Mouse (Mus musculus): ENCODE measurements at regions not wholly inside any gene's neighbourhood (a gene's known extent, or its start where the extent isn't known, plus 50 kb on each side); places are given as distances from the start of the nearest gene placed in this dataset.

GRCm38 (mm10) chr12:10597976-10598746 lies 207.6 kb downstream of the Rdh14 start:
- no peak overlapping the region for H3K9ac ChIP-seq (ENCODE audit: low read depth, low read length)
- H3K4me2 ChIP-seq (ENCODE audit: low read length), result no peak overlapping the region
- H3K27me3 ChIP-seq (ENCODE audit: control insufficient read depth, insufficient read depth, low read depth, low read length), result no peaks in the 10 kb centered on the region
- 17% methylated on average over 7 of the region's 7 CpGs for WGBS
- no peaks in the 10 kb centered on the region for H3K4me1 ChIP-seq (ENCODE audit: control insufficient read depth, insufficient read depth, low read length)
- H3K27ac ChIP-seq (ENCODE audit: low read length), result no peak overlapping the region
- peak; percentile 66 for ATAC-seq
- no peaks in the 10 kb centered on the region for H3K9me3 ChIP-seq (replicated peaks; ENCODE audit: control insufficient read depth, low read length, poor library complexity, severe bottlenecking)
- H3K4me3 ChIP-seq (ENCODE audit: low read depth, low read length), result no peak overlapping the region
- H3K36me3 ChIP-seq (ENCODE audit: control insufficient read depth, insufficient read depth, low read length), result no peaks in the 10 kb centered on the region

GRCm38 (mm10) chr12:10600111-10600510 lies 209.5 kb downstream of the Rdh14 start:
- H3K4me1 ChIP-seq (ENCODE audit: control insufficient read depth, insufficient read depth, low read length), result no peaks in the 10 kb centered on the region
- ATAC-seq, result no peak
- no peak overlapping the region for H3K27ac ChIP-seq (ENCODE audit: low read length)
- H3K9me3 ChIP-seq (replicated peaks; ENCODE audit: control insufficient read depth, low read length, poor library complexity, severe bottlenecking), result no peaks in the 10 kb centered on the region
- no peak overlapping the region for H3K9ac ChIP-seq (ENCODE audit: low read depth, low read length)
- H3K27me3 ChIP-seq (ENCODE audit: control insufficient read depth, insufficient read depth, low read depth, low read length), result no peaks in the 10 kb centered on the region
- WGBS, result 82% methylated on average over 6 of the region's 6 CpGs
- no peak overlapping the region for H3K4me3 ChIP-seq (ENCODE audit: low read depth, low read length)
- H3K4me2 ChIP-seq (ENCODE audit: low read length), result no peak overlapping the region
- H3K36me3 ChIP-seq (ENCODE audit: control insufficient read depth, insufficient read depth, low read length), result no peaks in the 10 kb centered on the region

- no peak overlapping the region for H3K4me3 ChIP-seq (ENCODE audit: low read depth, low read length)
- no peaks in the 10 kb centered on the region for H3K27me3 ChIP-seq (ENCODE audit: control insufficient read depth, insufficient read depth, low read depth, low read length)
- ATAC-seq, result no peak
- no peaks in the 10 kb centered on the region for H3K9me3 ChIP-seq (replicated peaks; ENCODE audit: control insufficient read depth, low read length, poor library complexity, severe bottlenecking)
- no peaks in the 10 kb centered on the region for H3K4me1 ChIP-seq (ENCODE audit: control insufficient read depth, insufficient read depth, low read length)
- H3K4me2 ChIP-seq (ENCODE audit: low read length), result no peak overlapping the region
- no peak overlapping the region for H3K27ac ChIP-seq (ENCODE audit: low read length)
- no peak overlapping the region for H3K9ac ChIP-seq (ENCODE audit: low read depth, low read length)
- no peaks in the 10 kb centered on the region for H3K36me3 ChIP-seq (ENCODE audit: control insufficient read depth, insufficient read depth, low read length)
Measured at GRCm38 (mm10) chr12:10618319-10618718, 227.7 kb downstream of the Rdh14 start.

GRCm38 (mm10) chr12:10620541-10620940 lies 230.0 kb downstream of the Rdh14 start:
- no peaks in the 10 kb centered on the region for H3K9me3 ChIP-seq (replicated peaks; ENCODE audit: control insufficient read depth, low read length, poor library complexity, severe bottlenecking)
- H3K4me2 ChIP-seq (ENCODE audit: low read length), result no peak overlapping the region
- no peaks in the 10 kb centered on the region for H3K27me3 ChIP-seq (ENCODE audit: control insufficient read depth, insufficient read depth, low read depth, low read length)
- ATAC-seq, result no peak
- H3K9ac ChIP-seq (ENCODE audit: low read depth, low read length), result no peak overlapping the region
- H3K4me1 ChIP-seq (ENCODE audit: control insufficient read depth, insufficient read depth, low read length), result no peaks in the 10 kb centered on the region
- H3K4me3 ChIP-seq (ENCODE audit: low read depth, low read length), result no peak overlapping the region
- 89% methylated on average over 3 of the region's 3 CpGs for WGBS
- H3K27ac ChIP-seq (ENCODE audit: low read length), result no peak overlapping the region
- no peaks in the 10 kb centered on the region for H3K36me3 ChIP-seq (ENCODE audit: control insufficient read depth, insufficient read depth, low read length)

GRCm38 (mm10) chr12:10638591-10638990 lies 248.0 kb downstream of the Rdh14 start:
- Histone ChIP-seq H3K9ac (ENCODE audit: low read depth, low read length) (no peak overlapping the region), H3K4me1 (ENCODE audit: control insufficient read depth, insufficient read depth, low read length) (no peaks in the 10 kb centered on the region), H3K4me3 (ENCODE audit: low read depth, low read length) (no peak overlapping the region), H3K27ac (ENCODE audit: low read length) (no peak overlapping the region), H3K9me3 (replicated peaks; ENCODE audit: control insufficient read depth, low read length, poor library complexity, severe bottlenecking) (no peaks in the 10 kb centered on the region), H3K4me2 (ENCODE audit: low read length) (no peak overlapping the region), H3K36me3 (ENCODE audit: control insufficient read depth, insufficient read depth, low read length) (no peaks in the 10 kb centered on the region), H3K27me3 (ENCODE audit: control insufficient read depth, insufficient read depth, low read depth, low read length) (no peaks in the 10 kb centered on the region)
- ATAC-seq, result no peak
- 78% methylated on average over 3 of the region's 3 CpGs for WGBS

- H3K27me3 ChIP-seq (ENCODE audit: control insufficient read depth, insufficient read depth, low read depth, low read length), result no peaks in the 10 kb centered on the region
- no peak overlapping the region for H3K4me2 ChIP-seq (ENCODE audit: low read length)
- H3K4me3 ChIP-seq (ENCODE audit: low read depth, low read length), result no peak overlapping the region
- H3K27ac ChIP-seq (ENCODE audit: low read length), result no peak overlapping the region
- no peak for ATAC-seq
- no peaks in the 10 kb centered on the region for H3K4me1 ChIP-seq (ENCODE audit: control insufficient read depth, insufficient read depth, low read length)
- no peaks in the 10 kb centered on the region for H3K9me3 ChIP-seq (replicated peaks; ENCODE audit: control insufficient read depth, low read length, poor library complexity, severe bottlenecking)
- no peak overlapping the region for H3K9ac ChIP-seq (ENCODE audit: low read depth, low read length)
- no peaks in the 10 kb centered on the region for H3K36me3 ChIP-seq (ENCODE audit: control insufficient read depth, insufficient read depth, low read length)
- 83% methylated on average over 6 of the region's 6 CpGs for WGBS
Measured at GRCm38 (mm10) chr12:10654466-10655184, 264.1 kb downstream of the Rdh14 start.

- Histone ChIP-seq H3K9me3 (replicated peaks; ENCODE audit: control insufficient read depth, low read length, poor library complexity, severe bottlenecking) (no peaks in the 10 kb centered on the region), H3K27me3 (ENCODE audit: control insufficient read depth, insufficient read depth, low read depth, low read length) (no peaks in the 10 kb centered on the region), H3K4me1 (ENCODE audit: control insufficient read depth, insufficient read depth, low read length) (no peaks in the 10 kb centered on the region), H3K27ac (ENCODE audit: low read length) (no peak overlapping the region), H3K36me3 (ENCODE audit: control insufficient read depth, insufficient read depth, low read length) (no peaks in the 10 kb centered on the region), H3K4me2 (ENCODE audit: low read length) (no peak overlapping the region), H3K9ac (ENCODE audit: low read depth, low read length) (no peak overlapping the region), H3K4me3 (ENCODE audit: low read depth, low read length) (no peak overlapping the region)
- ATAC-seq, result no peak
Measured at GRCm38 (mm10) chr12:10655185-10655544, 264.6 kb downstream of the Rdh14 start.

GRCm38 (mm10) chr12:10658826-10659225 lies 268.3 kb downstream of the Rdh14 start:
- no peak for ATAC-seq
- Histone ChIP-seq H3K4me1 (ENCODE audit: control insufficient read depth, insufficient read depth, low read length) (no peaks in the 10 kb centered on the region), H3K27me3 (ENCODE audit: control insufficient read depth, insufficient read depth, low read depth, low read length) (no peaks in the 10 kb centered on the region), H3K4me2 (ENCODE audit: low read length) (no peak overlapping the region), H3K9me3 (replicated peaks; ENCODE audit: control insufficient read depth, low read length, poor library complexity, severe bottlenecking) (no peaks in the 10 kb centered on the region), H3K27ac (ENCODE audit: low read length) (no peak overlapping the region), H3K9ac (ENCODE audit: low read depth, low read length) (no peak overlapping the region), H3K4me3 (ENCODE audit: low read depth, low read length) (no peak overlapping the region), H3K36me3 (ENCODE audit: control insufficient read depth, insufficient read depth, low read length) (no peaks in the 10 kb centered on the region)
- 71% methylated on average over 2 of the region's 2 CpGs for WGBS

GRCm38 (mm10) chr12:10686747-10687146 lies 296.2 kb downstream of the Rdh14 start:
- H3K27ac ChIP-seq (ENCODE audit: low read length), result no peak overlapping the region
- ATAC-seq, result no peak
- H3K9ac ChIP-seq (ENCODE audit: low read depth, low read length), result no peak overlapping the region
- H3K27me3 ChIP-seq (ENCODE audit: control insufficient read depth, insufficient read depth, low read depth, low read length), result no peaks in the 10 kb centered on the region
- H3K4me2 ChIP-seq (ENCODE audit: low read length), result no peak overlapping the region
- 70% methylated on average over 4 of the region's 4 CpGs for WGBS
- no peaks in the 10 kb centered on the region for H3K4me1 ChIP-seq (ENCODE audit: control insufficient read depth, insufficient read depth, low read length)
- no peaks in the 10 kb centered on the region for H3K36me3 ChIP-seq (ENCODE audit: control insufficient read depth, insufficient read depth, low read length)
- H3K4me3 ChIP-seq (ENCODE audit: low read depth, low read length), result no peak overlapping the region
- H3K9me3 ChIP-seq (replicated peaks; ENCODE audit: control insufficient read depth, low read length, poor library complexity, severe bottlenecking), result no peaks in the 10 kb centered on the region
